Mouse (Mus musculus) c-Kit-positive CD71-negative TER-119-negative erythroid progenitor cells, embryonic 14.5 days (primary cell): ENCODE measurements around the gene Sphk2.
"Not testable (repeated sequence)": the region's sequence is repeated elsewhere in the genome, so short reads cannot be mapped to it uniquely, and the experiment has no call there.

ENCODE experiments used
- DNase-seq: peaks from one replicate; pipeline ENCODE4 v3.0.0-alpha.2; 2013; ENCODE audit warnings: low read depth

Gene Sphk2

DNA sequence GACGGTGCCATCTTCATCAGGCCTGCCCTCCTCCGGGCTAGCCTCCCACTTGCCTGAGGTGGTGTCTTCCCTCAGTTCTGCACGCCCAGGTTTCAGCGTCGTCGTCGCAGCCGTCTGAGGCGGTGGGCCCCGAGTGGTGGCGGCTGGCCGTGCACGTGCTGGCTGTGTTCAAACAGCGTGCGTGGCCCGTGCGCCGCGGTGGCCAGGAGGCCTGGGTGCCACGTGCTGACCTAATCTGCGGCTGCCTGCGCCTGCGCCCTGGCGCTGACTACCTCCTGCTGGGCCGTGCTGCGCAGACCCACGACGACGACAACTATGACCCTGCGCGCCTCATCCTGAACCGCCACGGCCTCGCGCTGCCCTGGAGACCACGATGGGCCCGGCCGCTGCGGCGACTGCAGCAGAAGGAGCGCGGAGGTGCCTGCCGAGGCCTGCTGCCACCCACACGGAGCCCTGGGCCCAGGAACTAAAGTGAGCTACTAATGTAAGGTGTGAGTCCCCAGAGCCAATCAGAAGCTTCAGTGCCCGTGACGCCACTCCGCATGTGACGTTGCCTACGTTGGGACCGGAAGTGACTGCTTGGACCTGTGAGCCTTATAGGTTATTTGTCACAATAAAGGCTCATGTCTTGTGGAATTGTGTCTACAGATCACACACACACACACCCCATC, 23.7 kb downstream of the Sphk2 start, which contains the start of gene Sec1:
Gene Sec1, minus strand, starts transcription at position 482 of the 671 bp plus-strand sequence.
- no peak for DNase-seq

DNA sequence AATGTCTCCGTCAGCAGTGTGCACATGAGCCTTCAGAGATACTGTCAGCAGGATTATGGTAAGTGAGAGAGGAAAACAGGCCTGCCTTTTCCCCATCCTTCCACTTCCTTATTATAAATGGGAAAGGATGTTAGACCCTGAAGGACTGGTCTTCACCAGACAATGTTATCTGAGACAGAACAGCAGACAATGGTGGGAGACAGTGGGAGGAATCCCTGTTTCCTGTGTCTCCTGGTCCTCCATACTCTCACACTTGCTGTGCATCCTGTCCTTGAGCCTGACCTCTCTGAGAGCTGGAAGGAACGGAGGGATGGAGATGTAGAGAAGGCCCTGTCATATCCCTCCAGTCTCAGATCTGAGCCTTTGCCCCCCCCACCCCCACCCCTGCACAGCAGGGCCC, 25.4 kb downstream of the Sphk2 start:
- no peak for DNase-seq

DNA sequence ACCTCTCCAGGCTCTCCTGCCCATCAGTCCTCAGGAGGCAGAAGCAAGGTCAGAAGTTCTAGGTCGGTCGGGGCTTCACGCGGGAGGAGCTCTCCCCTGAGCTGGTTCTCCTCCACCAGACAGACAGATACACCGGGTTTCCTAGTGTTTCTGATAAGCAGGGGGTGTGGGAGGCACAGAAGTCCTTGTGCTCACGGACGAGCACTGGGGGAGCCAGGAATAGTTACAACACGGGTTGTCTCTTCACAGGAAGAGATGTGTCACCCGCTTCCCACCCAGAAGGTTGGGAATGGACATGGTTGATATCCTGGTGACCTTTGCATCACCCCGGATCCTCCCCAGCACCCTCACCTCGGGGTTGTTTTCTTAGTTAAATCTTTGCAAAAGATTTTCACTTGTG, 28.0 kb downstream of the Sphk2 start:
- DNase-seq, result no peak

DNA sequence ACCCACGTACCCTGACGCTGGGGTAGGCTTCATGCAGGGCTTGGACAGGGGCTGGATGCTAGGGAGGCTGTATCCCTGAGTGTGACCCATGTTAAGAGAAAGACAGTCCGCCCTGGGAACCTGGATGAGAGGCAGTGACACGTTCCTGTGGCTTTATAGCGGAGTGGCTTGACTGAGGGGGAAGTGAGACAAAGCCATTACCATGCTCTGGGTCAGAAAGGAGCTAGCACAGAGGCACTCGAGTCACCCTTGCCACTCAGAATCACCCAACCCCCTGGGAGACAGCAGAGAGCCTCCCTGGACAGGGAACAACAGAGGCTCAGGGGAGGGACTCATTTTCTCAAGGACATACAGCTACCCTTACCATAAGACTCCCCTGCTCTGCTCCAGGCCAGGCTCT, 28.7 kb downstream of the Sphk2 start:
- no peak for DNase-seq

DNA sequence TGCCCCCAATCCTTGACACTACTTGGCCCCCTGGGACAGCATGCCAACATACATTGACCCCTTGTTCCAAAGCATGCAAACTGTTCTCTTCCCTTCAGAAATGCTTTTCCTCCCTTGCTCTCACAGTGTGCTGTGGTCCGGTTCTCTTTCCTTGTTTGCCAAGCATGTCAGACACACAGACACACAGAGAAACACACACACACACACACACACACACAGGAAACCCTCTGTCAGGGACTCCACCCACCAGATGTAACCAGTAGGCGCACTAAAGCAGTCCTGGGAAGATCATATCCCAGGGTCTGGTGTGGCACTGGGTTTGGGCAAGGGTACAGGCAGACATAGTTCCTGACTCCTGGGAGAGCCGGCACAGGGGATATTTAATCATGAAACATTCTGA, 31.0 kb downstream of the Sphk2 start:
- DNase-seq, result no peak

DNA sequence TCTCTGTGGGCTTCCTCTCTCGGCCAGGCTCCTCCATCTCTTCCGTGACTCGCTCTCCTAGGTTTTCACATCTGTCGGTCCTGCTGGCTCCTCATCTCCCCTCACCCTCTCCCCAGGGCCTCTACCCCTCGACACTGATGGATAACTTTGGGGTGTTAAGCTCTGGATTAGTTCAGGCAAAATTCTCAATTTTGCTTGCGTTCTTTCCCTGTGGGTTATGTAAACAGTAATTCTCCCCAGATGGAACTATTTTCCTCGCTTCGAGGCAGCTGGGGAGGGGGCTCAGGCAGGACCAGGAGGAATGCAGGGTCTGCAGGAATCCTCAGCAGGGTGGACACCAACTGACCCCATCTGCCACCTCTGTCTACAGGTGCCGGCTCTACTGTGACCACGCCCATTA, 32.0 kb downstream of the Sphk2 start:
- no peak for DNase-seq

DNA sequence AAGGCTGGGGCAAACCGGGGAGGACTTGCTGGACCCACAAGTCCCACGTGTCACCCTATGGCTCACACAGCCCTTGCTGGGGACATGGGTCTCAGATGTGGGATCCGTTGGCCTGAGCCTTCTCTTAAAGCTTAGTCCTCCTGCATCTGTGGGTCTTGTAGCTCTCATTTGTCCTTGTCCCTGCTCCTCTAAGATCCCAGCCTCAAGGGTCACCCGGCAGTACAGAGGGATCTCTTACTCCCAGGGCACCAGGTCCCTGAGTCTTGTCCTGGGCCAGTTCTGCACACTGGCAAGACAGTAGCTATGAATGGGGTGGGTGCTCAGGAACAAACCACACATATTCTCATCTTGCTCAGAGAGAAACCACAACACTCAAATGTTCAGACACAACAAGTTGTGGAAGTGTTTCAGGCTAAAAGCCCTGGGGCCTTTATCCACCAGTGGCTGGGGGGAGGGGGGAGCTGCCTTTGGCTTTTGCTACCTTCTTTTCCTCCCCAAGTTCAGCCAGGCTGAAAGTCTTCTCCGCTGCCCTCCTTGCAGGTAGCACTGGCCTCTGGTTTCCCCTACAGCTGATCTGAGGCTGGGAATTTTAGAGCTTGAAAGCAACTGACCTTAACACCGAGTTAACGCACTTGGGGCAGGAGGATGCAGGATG, 34.3 kb downstream of the Sphk2 start, which contains the start of gene Ntn5:
Gene Ntn5, plus strand, starts transcription at position 627 of the 655 bp plus-strand sequence.
- no peak for DNase-seq

GRCm38 (mm10) chr7:45682144-45683126, 35.4 kb downstream of the Sphk2 start:
- peak; percentile 87 for DNase-seq

DNA sequence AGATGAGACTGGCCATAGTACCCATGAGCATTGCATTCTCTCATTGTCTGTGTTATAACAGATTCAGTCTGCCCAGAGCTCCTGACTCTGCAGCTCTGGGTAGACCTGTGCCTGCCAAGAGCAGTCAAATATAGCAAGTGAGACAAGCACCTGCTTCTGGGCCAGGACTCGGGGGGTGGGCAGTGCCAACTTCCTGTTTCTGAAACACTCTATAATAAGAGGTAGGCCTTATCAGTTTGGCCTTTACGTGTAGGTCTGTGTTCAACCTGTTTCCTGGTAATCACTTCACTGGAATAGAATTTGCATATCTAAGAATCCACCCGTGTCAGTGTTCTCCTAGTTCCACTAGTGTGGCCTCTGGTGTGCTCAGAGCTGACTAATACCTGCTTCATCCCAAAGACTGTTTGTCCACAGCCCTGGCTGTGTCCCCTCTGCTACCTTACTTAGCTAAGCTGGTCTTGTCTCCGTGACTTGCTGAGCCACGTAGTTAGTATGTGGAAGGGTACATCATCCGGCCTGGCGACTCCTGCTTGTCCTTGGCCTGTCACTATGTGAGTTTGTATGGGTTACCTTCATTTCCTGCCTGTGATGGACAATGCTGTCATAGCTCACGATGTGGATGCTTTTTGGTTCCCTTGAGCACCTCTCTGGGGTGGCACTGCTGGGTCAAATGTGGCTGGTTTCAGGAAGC, 36.6 kb downstream of the Sphk2 start:
- DNase-seq, result no peak

GRCm38 (mm10) chr7:45679966-45680621, 37.7 kb downstream of the Sphk2 start:
- DNase-seq, result no peak

- no peak for DNase-seq
Measured at GRCm38 (mm10) chr7:45678513-45678912, 39.3 kb downstream of the Sphk2 start.

- DNase-seq, result no peak
Measured at GRCm38 (mm10) chr7:45677627-45678295, 40.0 kb downstream of the Sphk2 start.

GRCm38 (mm10) chr7:45668921-45669320, 48.9 kb downstream of the Sphk2 start:
- DNase-seq, result no peak

DNA sequence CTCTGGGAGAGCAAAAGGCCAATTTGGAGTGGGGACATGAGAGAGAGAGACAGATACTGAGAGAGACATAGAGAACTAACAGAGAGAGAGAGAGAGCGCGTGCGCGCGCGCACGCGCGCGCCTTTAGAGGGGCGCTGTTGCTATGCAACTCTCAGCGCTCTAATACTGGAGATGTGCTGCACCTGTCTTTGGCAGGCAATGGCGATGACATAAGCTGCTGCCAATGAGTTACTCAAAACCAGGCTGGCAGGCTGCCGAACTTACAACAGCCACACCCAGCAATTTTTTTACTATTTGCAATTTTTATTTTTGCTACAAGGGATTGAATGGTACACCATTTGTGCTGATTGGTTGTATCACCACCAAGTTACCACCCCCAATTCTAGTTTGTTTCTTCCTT, 50.0 kb downstream of the Sphk2 start:
- DNase-seq, result no peak

DNA sequence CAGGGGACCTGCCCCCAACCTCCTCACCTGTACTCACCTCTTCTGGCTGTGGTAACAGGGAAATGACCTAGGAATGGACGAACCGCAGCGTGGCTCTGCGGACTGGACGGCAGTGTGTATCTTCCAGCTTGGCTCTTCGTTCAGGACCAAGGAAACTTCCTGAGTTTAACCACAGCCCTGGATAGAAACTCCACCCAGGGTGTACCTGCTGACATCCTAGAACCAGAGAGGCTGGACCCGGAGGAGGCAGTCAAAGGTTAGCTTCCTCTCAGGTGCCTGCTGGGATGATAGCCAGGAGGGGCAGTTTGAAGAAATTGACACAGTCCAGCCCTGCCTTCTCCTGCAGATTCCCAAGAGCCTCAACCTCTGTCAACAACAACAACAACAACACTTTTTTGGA, 51.6 kb downstream of the Sphk2 start, which contains the start of gene Fut2:
Gene Fut2, minus strand, starts transcription at position 234 of the 400 bp plus-strand sequence.
- no peak for DNase-seq

DNA sequence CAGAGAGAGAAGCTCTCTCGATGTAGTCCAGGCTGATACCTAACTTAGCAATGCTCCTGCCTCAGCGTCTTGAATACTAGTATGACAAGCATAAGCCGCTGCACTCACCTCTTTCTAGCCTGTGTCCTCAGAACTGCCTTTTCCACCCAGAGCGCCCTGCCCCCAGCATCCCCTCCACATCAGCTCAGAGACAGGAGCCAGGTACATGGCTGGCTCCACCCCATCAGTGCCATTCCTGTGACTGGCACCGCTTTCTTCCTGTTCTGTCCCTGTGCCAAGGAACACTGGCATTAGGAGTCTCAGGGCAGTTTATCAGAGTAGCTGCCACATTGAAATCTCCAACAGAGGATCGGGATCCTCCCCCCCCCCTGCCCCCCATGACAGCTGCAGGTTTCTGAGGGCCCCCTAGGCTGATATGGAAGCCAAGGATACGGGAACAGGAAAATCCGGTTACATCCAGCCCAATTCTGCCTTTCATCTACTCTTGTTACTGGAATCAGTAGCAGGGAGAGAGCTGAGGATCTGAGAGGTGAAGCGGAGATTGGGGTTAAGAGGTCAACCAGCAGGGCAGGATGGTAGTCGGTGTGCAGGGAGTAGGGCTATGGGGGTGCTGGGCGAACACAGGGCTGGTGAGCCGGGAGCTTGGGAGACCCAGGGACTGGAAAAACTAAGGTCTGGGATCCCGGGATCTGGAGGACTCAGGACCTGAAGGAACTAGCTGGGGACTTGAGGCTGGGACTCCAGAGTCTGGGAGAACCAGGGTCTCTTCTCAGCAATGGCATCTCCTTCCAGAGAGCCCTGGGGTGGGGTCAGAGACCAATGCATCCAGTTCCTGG, 52.3 kb downstream of the Sphk2 start:
- no peak for DNase-seq

DNA sequence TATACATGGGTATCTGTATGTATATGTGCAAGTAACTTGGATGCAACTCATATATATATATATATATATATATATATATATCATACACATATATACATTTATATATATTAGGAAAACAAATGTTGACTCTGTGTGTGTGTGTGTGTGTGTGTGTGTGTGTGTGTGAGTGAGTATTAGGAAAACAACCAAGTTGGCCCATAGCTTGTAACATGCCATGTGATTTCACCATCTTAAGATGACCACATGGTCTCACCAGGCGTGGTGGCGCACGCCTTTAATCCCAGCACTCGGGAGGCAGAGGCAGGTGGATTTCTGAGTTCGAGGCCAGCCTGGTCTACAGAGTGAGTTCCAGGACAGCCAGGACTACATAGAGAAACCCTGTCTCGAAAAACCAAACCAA, 56.1 kb downstream of the Sphk2 start:
- DNase-seq, result not testable (repeated sequence)

- peak; percentile 30 for DNase-seq
Measured at GRCm38 (mm10) chr7:45660746-45661478, 56.9 kb downstream of the Sphk2 start.
